Mouse (Mus musculus) neutrophil, adult 5-6 weeks (primary cell): Measurements from ENCODE around the gene Klhdc7b. TPM values are rescaled to one million over a fixed set of nuclear protein-coding genes. Genes with fewer than 3 reads are reported as not detected.

ENCODE experiments used
- ATAC-seq: fragments of 151-379, 151-347 bp; 2 replicates; pipeline ENCODE4 v1.8.0; 2017; ENCODE audit warnings: mild to moderate bottlenecking, moderate TSS enrichment; ENCODE audit not compliant: insufficient number of reproducible peaks, poor library complexity, low FRiP score, severe bottlenecking; ENCODE audit errors: extremely low read depth
- total RNA-seq: library from RNA; stranded (forward); fragments of 200-1000 nt; gene quantifications from 2 replicates; pipeline ENCODE4 v1.2.3, GENCODE M21; 2017

The Klhdc7b gene
- total RNA-seq, result not detected in 2 replicates

- ATAC-seq, result no peak
Observed at GRCm38 (mm10) chr15:89384617-89385016, at the start of gene Klhdc7b. Gene Klhdc7b, plus strand, starts transcription at chr15:89384917.

GRCm38 (mm10) chr15:89336422-89336821 lies 48.3 kb upstream of the Klhdc7b start:
- no peak for ATAC-seq

- ATAC-seq, result peak; percentile 57; the same call in 1 of the 2 replicates
Observed at GRCm38 (mm10) chr15:89339696-89340095, 45.0 kb upstream of the Klhdc7b start.

- no peak for ATAC-seq
Observed at GRCm38 (mm10) chr15:89340136-89340535, 44.6 kb upstream of the Klhdc7b start.

- no peak for ATAC-seq
Observed at GRCm38 (mm10) chr15:89341678-89342077, 43.0 kb upstream of the Klhdc7b start.

GRCm38 (mm10) chr15:89343325-89343724 lies 41.4 kb upstream of the Klhdc7b start:
- no peak for ATAC-seq

GRCm38 (mm10) chr15:89350447-89350846 lies 34.3 kb upstream of the Klhdc7b start:
- ATAC-seq, result no peak

GRCm38 (mm10) chr15:89351302-89351701 lies 33.4 kb upstream of the Klhdc7b start:
- ATAC-seq, result no peak

GRCm38 (mm10) chr15:89352054-89352453 lies 32.7 kb upstream of the Klhdc7b start:
- ATAC-seq, result no peak

GRCm38 (mm10) chr15:89352795-89353194 lies 31.9 kb upstream of the Klhdc7b start:
- ATAC-seq, result no peak

GRCm38 (mm10) chr15:89353837-89354236 lies 30.9 kb upstream of the Klhdc7b start:
- no peak for ATAC-seq

GRCm38 (mm10) chr15:89354455-89354854 lies 30.3 kb upstream of the Klhdc7b start:
- ATAC-seq, result no peak

- ATAC-seq, result peak; percentile 90
Observed at GRCm38 (mm10) chr15:89355241-89356187, 29.2 kb upstream of the Klhdc7b start, which contains the start of the genes Lmf2 and Ncaph2. Gene Lmf2, minus strand, starts transcription at chr15:89355659. Gene Ncaph2, plus strand, starts transcription at chr15:89355719.

- no peak for ATAC-seq
Observed at GRCm38 (mm10) chr15:89356372-89356771, 28.3 kb upstream of the Klhdc7b start.

GRCm38 (mm10) chr15:89358784-89359183 lies 25.9 kb upstream of the Klhdc7b start:
- ATAC-seq, result no peak

- no peak for ATAC-seq
Observed at GRCm38 (mm10) chr15:89363051-89363450, 21.7 kb upstream of the Klhdc7b start.

GRCm38 (mm10) chr15:89365141-89365551 lies 19.6 kb upstream of the Klhdc7b start:
- no peak for ATAC-seq

GRCm38 (mm10) chr15:89372068-89372467 lies 12.6 kb upstream of the Klhdc7b start:
- no peak for ATAC-seq

- ATAC-seq, result no peak
Observed at GRCm38 (mm10) chr15:89372536-89372935, 12.2 kb upstream of the Klhdc7b start.

GRCm38 (mm10) chr15:89373027-89373761 lies 11.5 kb upstream of the Klhdc7b start:
- ATAC-seq, result peak; percentile 69
